Mouse (Mus musculus): ENCODE results near the gene Tbc1d22a. TPM values are rescaled to one million over a fixed set of nuclear protein-coding genes. Genes with fewer than 3 reads are reported as not detected.
"Not testable (repeated sequence)": the region's sequence is repeated elsewhere in the genome, so short reads cannot be mapped to it uniquely, and the experiment has no call there.

Tbc1d22a gene
- total RNA-seq, 2 experiments from 2014 or later, result 25.7 to 26.0 TPM

DNA sequence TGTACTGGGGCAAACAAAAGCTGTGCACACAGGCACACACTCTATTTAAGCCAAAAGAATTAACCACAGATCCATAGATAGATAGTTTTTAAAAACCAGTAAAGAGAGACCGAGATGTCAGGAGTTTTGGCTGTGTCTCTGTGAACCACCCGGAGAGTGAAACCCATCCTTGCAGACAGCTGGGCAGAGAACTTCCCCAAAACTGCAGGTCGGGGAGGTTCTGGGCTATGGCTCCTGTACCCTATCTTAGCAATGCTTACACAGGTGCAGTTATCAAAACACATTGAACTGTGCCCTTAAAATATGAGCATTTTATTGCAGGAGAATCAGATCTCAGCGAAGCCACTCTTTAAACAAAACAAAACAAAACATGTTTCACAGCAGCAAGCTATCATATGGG, 33.8 kb upstream of the Tbc1d22a start:
- DNase-seq, result no peak

DNA sequence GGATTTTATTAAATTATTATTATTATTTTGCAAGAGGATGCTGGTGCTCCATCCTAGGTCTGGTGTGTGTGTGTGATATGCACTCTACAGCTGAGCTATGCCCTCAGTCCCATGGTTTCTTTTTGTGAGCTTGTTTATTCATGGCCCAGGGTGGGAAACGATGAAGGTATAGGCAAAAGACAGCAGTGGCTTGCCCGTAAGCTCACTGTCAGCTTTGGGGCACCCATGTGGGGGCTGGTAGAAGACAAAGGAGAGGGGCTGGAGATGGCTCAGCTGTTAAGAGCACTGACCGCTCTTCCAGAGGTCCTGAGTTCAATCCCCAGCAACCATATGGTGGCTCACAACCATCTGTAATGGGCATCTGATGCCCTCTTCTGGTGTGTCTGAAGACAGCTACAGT, 32.9 kb upstream of the Tbc1d22a start:
- not testable (repeated sequence) for DNase-seq

DNA sequence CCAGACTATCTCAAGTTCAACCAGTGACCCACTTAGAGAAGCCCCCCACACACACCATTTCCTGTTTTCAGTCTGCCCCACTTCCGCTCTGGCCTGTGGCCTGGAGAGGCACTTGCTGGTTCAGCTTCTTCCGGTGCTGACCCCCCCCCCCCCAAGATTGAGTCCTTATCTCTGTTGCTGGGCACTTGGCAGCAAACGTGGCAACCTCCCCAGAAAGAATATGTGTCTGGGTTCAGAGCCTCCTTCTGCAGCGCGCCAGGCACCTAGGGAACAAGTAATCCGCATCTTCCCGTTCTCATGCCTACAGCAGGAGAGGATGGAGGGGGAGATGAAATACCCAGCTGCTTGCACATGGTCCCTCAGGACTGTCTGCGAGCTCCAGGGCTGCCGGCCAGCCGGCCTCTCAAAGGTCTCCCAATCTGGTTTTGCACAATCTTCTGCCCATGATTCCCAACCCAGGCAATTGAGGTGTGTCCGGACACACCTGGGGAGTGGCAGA, 32.3 kb upstream of the Tbc1d22a start:
- DNase-seq, result peak; percentile 76 to 82

DNA sequence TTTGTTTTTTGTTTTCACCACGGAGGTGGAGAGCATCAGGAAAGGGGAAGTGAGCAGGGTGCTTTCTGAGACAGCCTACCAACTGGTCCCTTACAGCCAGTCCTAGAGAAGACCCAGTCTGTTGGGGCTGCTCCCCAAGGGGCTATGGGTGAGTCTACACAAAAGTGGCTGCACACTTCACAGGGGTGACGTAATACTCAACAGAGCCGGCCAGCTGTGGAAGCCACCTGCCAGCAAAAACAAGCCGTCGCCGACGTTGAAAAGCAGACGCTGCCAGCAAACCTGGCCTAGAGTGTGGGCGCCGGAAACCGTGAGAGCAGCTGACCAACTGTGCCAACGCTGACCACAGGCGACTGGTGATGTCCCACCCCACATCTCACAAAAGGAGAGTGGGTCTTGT, 31.6 kb upstream of the Tbc1d22a start:
- DNase-seq, result peak; percentile 87 to 90

GRCm38 (mm10) chr15:86183484-86183883, 30.8 kb upstream of the Tbc1d22a start:
- DNase-seq, result peak in 1 of 2 experiments; percentile 31

DNA sequence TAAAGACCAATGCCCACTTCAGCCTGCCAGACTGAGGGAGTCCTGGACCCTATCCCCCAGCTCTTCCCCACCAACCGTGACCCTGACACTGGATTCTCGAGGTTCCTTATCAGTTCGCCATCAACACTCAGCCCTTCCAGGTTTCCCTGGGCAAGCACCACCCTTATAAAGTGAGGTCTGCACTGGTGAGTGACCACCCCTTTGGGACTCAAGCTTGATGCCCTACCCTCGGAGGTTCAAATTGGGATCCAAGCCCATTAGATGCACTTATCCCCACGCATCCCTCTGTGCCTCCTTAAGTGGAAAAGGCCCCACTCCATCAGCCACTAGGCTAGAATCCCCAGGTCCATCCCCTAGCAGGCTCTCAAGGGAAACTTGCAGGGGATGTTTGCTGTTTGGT, 30.2 kb upstream of the Tbc1d22a start:
- peak in 1 of 2 experiments; percentile 39 for DNase-seq

DNA sequence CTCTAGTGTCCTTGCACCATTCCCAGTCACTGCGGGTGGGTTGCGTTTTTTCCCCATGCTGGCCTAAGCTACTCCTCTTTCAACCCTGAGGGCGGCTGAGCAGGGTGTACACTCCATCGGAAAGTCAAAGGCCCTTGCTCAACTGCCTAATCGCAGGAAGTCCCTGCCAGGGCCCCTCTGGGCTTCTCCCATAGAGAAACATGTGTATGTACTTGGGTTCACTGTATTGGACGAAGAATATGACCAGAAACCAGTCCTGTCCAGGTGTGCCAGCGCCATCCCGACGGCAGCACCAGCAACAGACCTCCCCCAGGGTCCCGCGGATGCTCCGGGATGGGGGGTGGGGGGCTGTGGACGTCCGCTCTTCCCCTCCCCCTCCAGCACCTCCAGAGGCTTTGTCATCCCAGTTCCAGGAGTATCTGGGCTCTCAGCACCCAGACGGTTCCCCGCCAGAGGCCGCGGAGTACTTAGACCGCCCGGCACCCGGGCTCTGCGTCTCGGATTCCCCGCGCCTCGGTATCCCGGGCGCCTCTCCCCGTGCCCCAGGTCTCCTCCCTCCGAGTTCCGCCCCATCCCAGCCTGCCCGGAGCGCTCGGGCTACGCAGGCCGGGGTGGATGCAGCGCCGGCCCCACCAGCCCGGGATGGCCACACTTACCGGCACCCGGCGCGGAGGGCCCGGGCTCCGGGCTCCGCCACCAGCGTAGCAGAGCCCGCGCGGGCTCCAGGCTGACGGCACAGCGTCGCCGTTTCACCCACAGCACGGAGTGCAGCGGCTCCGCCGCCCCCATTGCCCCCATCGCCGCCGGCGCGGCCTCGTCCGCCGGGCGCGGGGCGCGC, 29.2 kb upstream of the Tbc1d22a start:
- peak; percentile 64 to 80 for DNase-seq

DNA sequence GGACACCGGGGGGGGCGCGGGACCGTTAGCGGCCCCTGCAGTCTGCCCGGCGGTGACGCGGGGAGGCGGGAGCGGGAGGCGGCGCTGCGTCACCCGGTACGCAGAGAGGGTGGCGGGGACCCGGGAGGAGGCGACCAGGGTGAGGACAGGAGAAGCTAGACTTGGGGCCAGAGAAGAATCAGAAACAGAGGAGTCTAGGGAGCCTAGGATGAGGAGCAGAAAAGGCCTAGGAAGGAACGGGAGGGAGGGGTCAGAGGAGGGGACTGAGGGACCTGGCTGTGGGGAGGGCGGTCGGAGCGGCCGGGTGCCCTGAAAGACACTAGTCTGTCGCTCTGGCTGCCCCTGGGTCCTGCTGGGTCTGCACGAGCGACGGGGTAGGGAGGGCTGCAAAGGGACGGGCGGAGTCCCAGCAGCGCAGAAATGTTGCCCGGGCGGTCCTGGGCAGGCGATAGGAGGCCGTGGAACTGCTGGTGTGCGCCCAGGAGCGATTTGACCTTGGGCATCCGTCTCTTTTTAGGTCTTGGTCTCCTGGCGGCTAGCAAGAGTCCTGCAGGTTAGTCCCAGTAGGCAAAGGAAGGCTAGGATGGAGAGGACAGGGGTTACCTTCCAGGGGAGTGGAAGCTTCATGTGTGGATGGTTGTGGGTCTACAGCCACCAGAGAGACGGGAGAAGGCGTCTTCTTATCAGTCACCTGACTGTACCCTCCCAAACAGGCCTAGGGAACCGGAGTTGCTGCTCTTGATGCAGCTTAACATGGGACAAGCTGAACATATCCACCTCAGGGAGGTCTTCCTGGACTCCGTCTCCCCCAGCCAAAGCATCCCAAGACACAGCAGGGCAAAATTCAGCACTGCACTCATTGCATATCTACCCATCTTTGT, 28.3 kb upstream of the Tbc1d22a start, which contains the start of gene Cerk:
Gene Cerk (minus strand): TSS at position 453 of the 881 bp plus-strand sequence.
- DNase-seq, result peak; percentile 91 to 92

- DNase-seq, result peak in 1 of 2 experiments; percentile 43
These were observed 27.6 kb upstream of the Tbc1d22a start for GRCm38 (mm10) chr15:86186686-86187085.

GRCm38 (mm10) chr15:86188186-86188585, 26.1 kb upstream of the Tbc1d22a start:
- peak; percentile 59 to 72 for DNase-seq

GRCm38 (mm10) chr15:86188746-86189470, 25.4 kb upstream of the Tbc1d22a start:
- DNase-seq, result peak; percentile 94 to 97

- DNase-seq, result no peak
These were observed 23.9 kb upstream of the Tbc1d22a start for GRCm38 (mm10) chr15:86190387-86190786.

- DNase-seq, result peak in 1 of 2 experiments; percentile 44
These were observed 22.8 kb upstream of the Tbc1d22a start for GRCm38 (mm10) chr15:86191505-86191904.

- DNase-seq, result no peak
These were observed 22.3 kb upstream of the Tbc1d22a start for GRCm38 (mm10) chr15:86191933-86192332.

DNA sequence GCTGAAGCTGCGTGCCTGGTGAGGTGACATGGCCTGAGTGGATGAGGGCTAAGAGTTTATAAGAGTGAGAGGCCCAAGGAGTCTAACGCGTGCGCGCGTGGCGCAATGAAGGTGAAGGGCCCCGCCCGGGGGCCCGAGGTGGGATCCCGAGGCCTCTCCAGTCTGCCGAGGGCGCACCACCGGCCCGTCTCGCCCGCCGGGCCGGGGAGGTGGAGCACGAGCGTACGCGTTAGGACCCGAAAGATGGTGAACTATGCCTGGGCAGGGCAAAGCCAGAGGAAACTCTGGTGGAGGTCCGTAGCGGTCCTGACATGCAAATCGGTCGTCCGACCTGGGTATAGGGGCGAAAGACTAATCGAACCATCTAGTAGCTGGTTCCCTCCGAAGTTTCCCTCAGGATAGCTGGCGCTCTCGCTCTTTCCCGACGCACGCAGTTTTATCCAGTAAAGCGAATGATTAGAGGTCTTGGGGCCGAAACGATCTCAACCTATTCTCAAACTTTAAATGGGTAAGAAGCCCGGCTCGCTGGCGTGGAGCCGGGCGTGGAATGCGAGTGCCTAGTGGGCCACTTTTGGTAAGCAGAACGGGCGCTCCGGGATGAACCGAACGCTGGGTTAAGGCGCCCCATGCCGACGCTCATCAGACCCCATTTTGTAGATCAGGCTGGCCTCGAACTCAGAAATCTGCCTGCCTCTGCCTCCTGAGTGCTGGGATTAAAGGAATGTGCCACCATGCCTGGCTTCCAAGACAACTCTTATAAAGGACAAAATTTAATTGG, 19.4 kb upstream of the Tbc1d22a start:
- peak in 1 of 2 experiments; percentile 54 for DNase-seq

DNA sequence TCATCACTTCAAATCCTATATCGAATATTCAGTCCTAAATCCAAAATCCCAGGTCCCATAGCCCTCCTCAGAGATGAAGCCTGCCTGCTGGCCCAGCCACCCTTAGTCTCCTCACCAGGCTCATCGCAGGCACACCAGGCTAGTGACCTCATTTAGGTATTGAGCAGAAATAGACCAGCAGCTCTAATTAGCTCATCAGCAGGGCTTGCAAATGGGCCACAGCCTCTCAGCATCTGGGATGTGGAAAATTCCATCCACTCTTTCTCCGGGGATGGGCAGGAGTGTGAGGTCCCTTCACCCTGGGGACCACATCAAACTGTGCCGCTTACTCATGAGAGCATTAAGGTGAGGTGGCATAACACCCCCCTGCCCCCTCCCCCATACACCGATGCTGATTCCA, 15.2 kb upstream of the Tbc1d22a start:
- no peak for DNase-seq

- no peak for DNase-seq
These were observed 14.8 kb upstream of the Tbc1d22a start for GRCm38 (mm10) chr15:86199482-86199881.

- no peak for DNase-seq
These were observed 14.1 kb upstream of the Tbc1d22a start for GRCm38 (mm10) chr15:86200169-86200568.

- DNase-seq, result peak in 1 of 2 experiments; percentile 52
These were observed 13.2 kb upstream of the Tbc1d22a start for GRCm38 (mm10) chr15:86201095-86201494.

DNA sequence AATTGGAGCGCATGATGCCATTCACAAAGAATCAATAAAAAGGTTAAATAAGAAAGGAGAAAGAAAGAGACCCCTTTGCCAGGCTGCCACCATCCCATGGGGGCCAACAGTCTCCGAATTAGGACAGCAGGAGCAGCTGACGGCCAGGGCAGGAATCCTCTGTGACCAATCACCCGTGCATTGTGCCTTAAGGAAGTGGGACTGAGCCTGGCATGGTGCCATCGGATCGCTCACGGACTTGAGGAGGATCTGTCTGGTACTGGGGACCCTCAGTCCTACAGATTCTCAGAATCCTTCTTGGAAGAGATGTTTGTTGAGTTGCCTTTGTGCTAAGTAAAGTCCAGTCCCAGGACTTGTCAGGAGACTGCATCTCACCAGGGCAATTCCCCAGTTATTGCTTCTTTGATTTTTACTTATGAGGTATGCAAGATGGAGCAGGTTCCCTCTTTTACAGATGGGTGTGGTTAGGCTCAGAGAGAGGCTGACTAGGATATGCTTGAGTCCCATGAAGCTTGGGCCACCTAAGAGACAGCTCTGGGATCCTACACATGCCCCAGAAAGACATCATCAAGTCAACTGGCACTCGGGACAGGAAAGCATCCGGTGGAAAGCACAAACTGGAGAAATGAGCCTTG, 12.4 kb upstream of the Tbc1d22a start:
- DNase-seq, result peak in 1 of 2 experiments; percentile 40

DNA sequence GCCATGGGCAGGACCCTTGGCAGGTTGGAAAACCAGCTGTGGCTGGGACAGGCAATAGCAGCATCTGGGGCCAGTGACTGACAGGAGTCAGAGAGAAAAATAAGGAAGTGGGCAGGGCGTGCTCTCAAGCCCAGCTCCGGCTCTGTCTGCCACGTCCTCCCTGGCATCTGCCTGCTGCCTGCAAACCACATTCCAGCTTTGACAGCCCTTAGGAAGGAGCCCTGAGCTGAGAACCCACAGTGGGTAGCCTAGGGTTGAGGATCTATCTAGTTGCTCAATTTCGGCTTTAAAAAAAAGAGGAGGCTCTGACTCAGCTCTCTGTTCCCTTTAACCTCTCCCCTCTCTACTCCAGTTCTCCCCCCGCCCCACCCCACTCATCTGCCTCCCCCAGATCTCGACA, 11.6 kb upstream of the Tbc1d22a start:
- DNase-seq, result peak; percentile 41 to 82

Data from heart, adult 18-20 months (tissue).